18 mouse cellular contexts compared by ENCODE assay signal in genomic region chr4:118415779-118416178, GRCm38 (mm10). TPM values are rescaled to one million over a fixed set of nuclear protein-coding genes. Genes with fewer than 3 reads are reported as not detected.
DNase-seq lines count a peak whose midpoint lies in the region; ATAC-seq and TF ChIP-seq lines count a peak whose summit lies in the region.
"Had no signal": no experiment of that assay in that cellular context is flagged by ENCODE, and none has a peak within 500 bp of the region (broad histone marks: within the 10 kb centered on the region; RNA-seq: fewer than 3 reads in every experiment).

No protein-coding gene starts in this region.

- H3K27ac ChIP-seq in kidney, adult 2 months (ENCODE audit: insufficient read depth, low read depth, low read length): no peak overlapping the region
- no peak overlapping the region for H3K27ac ChIP-seq in kidney, embryonic 14.5 days (ENCODE audit: low read depth, low read length)
- H3K27ac ChIP-seq in midbrain, embryonic 11.5 days (ENCODE audit: low read depth, low read length): no peak overlapping the region
- no peak overlapping the region for H3K27ac ChIP-seq in midbrain, embryonic 16.5 days (ENCODE audit: low read length)
- H3K27ac ChIP-seq in cortical plate, adult 2 months (ENCODE audit: insufficient read depth, low read length): peak overlapping the region; percentile 67; the same call in 1 of the 2 replicates
- H3K27ac ChIP-seq: heart, embryonic 10.5 days; limb, embryonic 15.5 days; liver, embryonic 15.5 days; midbrain, embryonic 12.5 days had no signal

- TF ChIP-seq POLR2A in kidney, adult 2 months (IDR thresholded peaks at IDR 0.05; ENCODE audit: low read depth, low read length): no peak
- no peak for TF ChIP-seq POLR2A in cortical plate, adult 2 months (IDR thresholded peaks at IDR 0.05; ENCODE audit: extremely low read depth, insufficient read depth, low read length)
- no peak for TF ChIP-seq POLR2A in lung, adult 2 months (IDR thresholded peaks at IDR 0.05; ENCODE audit: borderline replicate concordance, extremely low read depth, low read depth, low read length)

- no peak for DNase-seq in kidney, adult 2 months
- DNase-seq in midbrain, embryonic 11.5 days (ENCODE audit: low spot score, missing footprints): peak; percentile 51
- DNase-seq in urinary bladder, postnatal 10 days (ENCODE audit: low spot score): no peak
- no peak for DNase-seq in lung, adult 2 months
- DNase-seq: adrenal gland, postnatal 25 days; cerebellum, adult 9-10 months; kidney, adult 8-10 months; kidney, postnatal 14 days; left cerebral cortex, postnatal 4 days; lung, postnatal 14 days had no signal

- ATAC-seq in kidney, embryonic 14.5 days (ENCODE audit: low FRiP score, low TSS enrichment): no peak
- no peak for ATAC-seq in midbrain, embryonic 11.5 days (ENCODE audit: low FRiP score)
- ATAC-seq in midbrain, embryonic 16.5 days: no peak

- H3K9ac ChIP-seq in kidney, embryonic 14.5 days (ENCODE audit: low read depth, low read length): no peak overlapping the region
- H3K9ac ChIP-seq in midbrain, embryonic 11.5 days (ENCODE audit: low read length): no peak overlapping the region
- no peak overlapping the region for H3K9ac ChIP-seq in midbrain, embryonic 16.5 days (ENCODE audit: low read depth, low read length)
- H3K9ac ChIP-seq: limb, embryonic 15.5 days; liver, embryonic 15.5 days; midbrain, embryonic 12.5 days had no signal

- H3K27me3 ChIP-seq in kidney, adult 2 months (replicated peaks; ENCODE audit: control insufficient read depth, insufficient read depth, low read length): no peaks in the 10 kb centered on the region
- H3K27me3 ChIP-seq in kidney, embryonic 14.5 days (ENCODE audit: control insufficient read depth, insufficient read depth, low read length): no peaks in the 10 kb centered on the region
- no peaks in the 10 kb centered on the region for H3K27me3 ChIP-seq in midbrain, embryonic 11.5 days (ENCODE audit: control insufficient read depth, insufficient read depth, low read length)
- H3K27me3 ChIP-seq in midbrain, embryonic 16.5 days (ENCODE audit: control insufficient read depth, insufficient read depth, low read depth, low read length): no peaks in the 10 kb centered on the region
- H3K27me3 ChIP-seq: limb, embryonic 15.5 days; liver, embryonic 15.5 days; midbrain, embryonic 12.5 days had no signal

- 0 out of 2 replicates have a peak, but pooled peaks cover under 1% of the 10 kb centered on the region for H3K4me1 ChIP-seq in kidney, adult 2 months (ENCODE audit: control insufficient read depth, insufficient read depth, low read length)
- H3K4me1 ChIP-seq in kidney, embryonic 14.5 days (ENCODE audit: control insufficient read depth, insufficient read depth, low read length): no peaks in the 10 kb centered on the region
- H3K4me1 ChIP-seq in midbrain, embryonic 11.5 days (ENCODE audit: control insufficient read depth, insufficient read depth, low read length): no peaks in the 10 kb centered on the region
- H3K4me1 ChIP-seq in midbrain, embryonic 16.5 days (ENCODE audit: control insufficient read depth, insufficient read depth, low read length): no peaks in the 10 kb centered on the region
- 0 out of 2 replicates have a peak, but pooled peaks cover 2% of the 10 kb centered on the region for H3K4me1 ChIP-seq in cortical plate, adult 2 months (ENCODE audit: control insufficient read depth, insufficient read depth, low read length)
- H3K4me1 ChIP-seq in lung, adult 2 months (ENCODE audit: control insufficient read depth, insufficient read depth, low read length): no peaks in the 10 kb centered on the region; the same call in 1 of the 2 replicates
- H3K4me1 ChIP-seq: heart, embryonic 10.5 days; limb, embryonic 15.5 days; midbrain, embryonic 12.5 days had no signal

- 77% methylated on average over 2 of the region's 2 CpGs for WGBS in kidney, adult 2 months
- 89% methylated on average over 2 of the region's 2 CpGs for WGBS in kidney, embryonic 14.5 days
- 83% methylated on average over 2 of the region's 2 CpGs for WGBS in midbrain, embryonic 11.5 days
- WGBS in midbrain, embryonic 16.5 days: 97% methylated on average over 2 of the region's 2 CpGs
- 70% methylated on average over 2 of the region's 2 CpGs for WGBS in lung, adult 2 months

- H3K9me3 ChIP-seq in kidney, embryonic 14.5 days (ENCODE audit: control insufficient read depth, low read length): no peaks in the 10 kb centered on the region
- no peaks in the 10 kb centered on the region for H3K9me3 ChIP-seq in midbrain, embryonic 11.5 days (ENCODE audit: control insufficient read depth, low read length)
- H3K9me3 ChIP-seq in midbrain, embryonic 16.5 days (replicated peaks; ENCODE audit: control insufficient read depth, low read length, poor library complexity, severe bottlenecking): no peaks in the 10 kb centered on the region
- H3K9me3 ChIP-seq: heart, embryonic 10.5 days; limb, embryonic 15.5 days; liver, embryonic 15.5 days; midbrain, embryonic 12.5 days had no signal

- 0 out of 2 replicates have a peak, but pooled peaks have one; percentile 23 for TF ChIP-seq CTCF in kidney, adult 2 months (conservative IDR thresholded peaks at IDR 0.05; ENCODE audit: insufficient read depth, insufficient read length, low read depth, low read length)
- TF ChIP-seq CTCF in cortical plate, adult 2 months (IDR thresholded peaks at IDR 0.05; ENCODE audit: extremely low read depth, insufficient read depth, low read length): no peak
- no peak for TF ChIP-seq CTCF in lung, adult 2 months (IDR thresholded peaks at IDR 0.05; ENCODE audit: insufficient read depth, low read length)

- H3K4me3 ChIP-seq in kidney, adult 2 months (ENCODE audit: insufficient read depth, low read depth, low read length): no peak overlapping the region
- H3K4me3 ChIP-seq in kidney, embryonic 14.5 days (ENCODE audit: low read length): no peak overlapping the region
- no peak overlapping the region for H3K4me3 ChIP-seq in midbrain, embryonic 11.5 days (ENCODE audit: low read depth, low read length)
- H3K4me3 ChIP-seq in midbrain, embryonic 16.5 days (ENCODE audit: low read depth, low read length): no peak overlapping the region
- no peak overlapping the region for H3K4me3 ChIP-seq in cortical plate, adult 2 months (ENCODE audit: insufficient read depth, low read length)
- no peak overlapping the region for H3K4me3 ChIP-seq in lung, adult 2 months (replicated peaks; ENCODE audit: extremely low read depth, low read depth, low read length)
- H3K4me3 ChIP-seq: heart, embryonic 10.5 days; limb, embryonic 15.5 days; liver, embryonic 15.5 days; midbrain, embryonic 12.5 days had no signal

- H3K36me3 ChIP-seq in kidney, adult 2 months (ENCODE audit: control insufficient read depth, insufficient read depth, low read length): no peaks in the 10 kb centered on the region
- peaks cover 78% of the 10 kb centered on the region for H3K36me3 ChIP-seq in kidney, embryonic 14.5 days (ENCODE audit: control insufficient read depth, insufficient read depth, low read length)
- H3K36me3 ChIP-seq in midbrain, embryonic 11.5 days (ENCODE audit: control insufficient read depth, insufficient read depth, low read length): peaks cover 21% of the 10 kb centered on the region
- peaks cover 36% of the 10 kb centered on the region for H3K36me3 ChIP-seq in midbrain, embryonic 16.5 days (ENCODE audit: control insufficient read depth, insufficient read depth, low read length)

- no peak overlapping the region for H3K4me2 ChIP-seq in kidney, embryonic 14.5 days (replicated peaks; ENCODE audit: low read depth, low read length)
- no peak overlapping the region for H3K4me2 ChIP-seq in midbrain, embryonic 11.5 days
- no peak overlapping the region for H3K4me2 ChIP-seq in midbrain, embryonic 16.5 days (ENCODE audit: low read length)
- H3K4me2 ChIP-seq: limb, embryonic 15.5 days; liver, embryonic 15.5 days; midbrain, embryonic 12.5 days had no signal

RNA-seq across cellular contexts. Expression of gene Med8, which starts 6.6 kb away (rescaled TPM):
- polyA plus RNA-seq in kidney, adult 2 months (2012; rRNA removed): 27.6 and 31.0 TPM in 2 replicates
- polyA plus RNA-seq in kidney, embryonic 14.5 days (2014; fragmentation: Nextera tagmentation; extraction: Ambion mirVana): 103 TPM in 2 replicates
- 166 and 176 TPM in 2 replicates for polyA plus RNA-seq in midbrain, embryonic 11.5 days (2014; fragmentation: Nextera tagmentation; extraction: Ambion mirVana)
- polyA plus RNA-seq in midbrain, embryonic 16.5 days (2015; fragmentation: Nextera tagmentation; extraction: Ambion mirVana): 101 TPM in 2 replicates
- polyA plus RNA-seq in cortical plate, adult 2 months (2012; rRNA removed): 58.6 and 59.8 TPM in 2 replicates
- 20.8 and 38.4 TPM in 2 replicates for polyA plus RNA-seq in lung, adult 2 months (2012; rRNA removed)

RNA-seq across cellular contexts. Expression of gene Szt2, which starts 6.7 kb away (rescaled TPM):
- polyA plus RNA-seq in kidney, adult 2 months (2012; rRNA removed): 20.1 and 23.7 TPM in 2 replicates
- polyA plus RNA-seq in kidney, embryonic 14.5 days (2014; fragmentation: Nextera tagmentation; extraction: Ambion mirVana): 8.7 and 13.7 TPM in 2 replicates
- 7.8 and 8.2 TPM in 2 replicates for polyA plus RNA-seq in midbrain, embryonic 11.5 days (2014; fragmentation: Nextera tagmentation; extraction: Ambion mirVana)
- 8.7 and 10.3 TPM in 2 replicates for polyA plus RNA-seq in midbrain, embryonic 16.5 days (2015; fragmentation: Nextera tagmentation; extraction: Ambion mirVana)
- polyA plus RNA-seq in cortical plate, adult 2 months (2012; rRNA removed): 33.4 and 38.6 TPM in 2 replicates
- polyA plus RNA-seq in lung, adult 2 months (2012; rRNA removed): 48.5 and 54.4 TPM in 2 replicates

RNA-seq across cellular contexts. Expression of gene Elovl1, which starts 12.1 kb away (rescaled TPM):
- polyA plus RNA-seq in kidney, adult 2 months (2012; rRNA removed): 303 and 333 TPM in 2 replicates
- polyA plus RNA-seq in kidney, embryonic 14.5 days (2014; fragmentation: Nextera tagmentation; extraction: Ambion mirVana): 72.0 and 82.7 TPM in 2 replicates
- polyA plus RNA-seq in midbrain, embryonic 11.5 days (2014; fragmentation: Nextera tagmentation; extraction: Ambion mirVana): 35.6 and 36.9 TPM in 2 replicates
- 25.1 and 26.1 TPM in 2 replicates for polyA plus RNA-seq in midbrain, embryonic 16.5 days (2015; fragmentation: Nextera tagmentation; extraction: Ambion mirVana)
- 69.3 and 79.4 TPM in 2 replicates for polyA plus RNA-seq in cortical plate, adult 2 months (2012; rRNA removed)
- 978 and 1,062 TPM in 2 replicates for polyA plus RNA-seq in lung, adult 2 months (2012; rRNA removed)

RNA-seq across cellular contexts. Expression of gene Cdc20, which starts 21.4 kb away (rescaled TPM):
- 3.1 and 3.6 TPM in 2 replicates for polyA plus RNA-seq in kidney, adult 2 months (2012; rRNA removed)
- 218 and 287 TPM in 2 replicates for polyA plus RNA-seq in kidney, embryonic 14.5 days (2014; fragmentation: Nextera tagmentation; extraction: Ambion mirVana)
- 305 and 337 TPM in 2 replicates for polyA plus RNA-seq in midbrain, embryonic 11.5 days (2014; fragmentation: Nextera tagmentation; extraction: Ambion mirVana)
- 22.6 and 27.6 TPM in 2 replicates for polyA plus RNA-seq in midbrain, embryonic 16.5 days (2015; fragmentation: Nextera tagmentation; extraction: Ambion mirVana)
- 1.7 and 2.3 TPM in 2 replicates for polyA plus RNA-seq in cortical plate, adult 2 months (2012; rRNA removed)
- polyA plus RNA-seq in lung, adult 2 months (2012; rRNA removed): 6.1 and 10.1 TPM in 2 replicates

RNA-seq across cellular contexts. Expression of gene Mpl, which starts 41.5 kb away (rescaled TPM):
- polyA plus RNA-seq in kidney, adult 2 months (2012; rRNA removed): 0.03 and 0.11 TPM in 2 replicates
- 0.23 TPM in 1 of 2 replicates, not detected in the other for polyA plus RNA-seq in kidney, embryonic 14.5 days (2014; fragmentation: Nextera tagmentation; extraction: Ambion mirVana)
- 1.4 and 1.6 TPM in 2 replicates for polyA plus RNA-seq in midbrain, embryonic 11.5 days (2014; fragmentation: Nextera tagmentation; extraction: Ambion mirVana)
- polyA plus RNA-seq in midbrain, embryonic 16.5 days (2015; fragmentation: Nextera tagmentation; extraction: Ambion mirVana): 0.11 TPM in 1 of 2 replicates, not detected in the other
- polyA plus RNA-seq in cortical plate, adult 2 months (2012; rRNA removed): 1.4 and 1.5 TPM in 2 replicates
- polyA plus RNA-seq in lung, adult 2 months (2012; rRNA removed): 1.1 and 1.8 TPM in 2 replicates
- polyA plus RNA-seq: C2C12 had no signal
